Mouse (Mus musculus): Measurements from ENCODE around the gene Smpdl3a. TPM values are rescaled to one million over a fixed set of nuclear protein-coding genes. Genes with fewer than 3 reads are reported as not detected.

The Smpdl3a gene
- 40.5 and 41.2 TPM in 2 replicates for polyA plus RNA-seq (2015; fragmentation: Nextera tagmentation; extraction: Ambion mirVana)

DNA sequence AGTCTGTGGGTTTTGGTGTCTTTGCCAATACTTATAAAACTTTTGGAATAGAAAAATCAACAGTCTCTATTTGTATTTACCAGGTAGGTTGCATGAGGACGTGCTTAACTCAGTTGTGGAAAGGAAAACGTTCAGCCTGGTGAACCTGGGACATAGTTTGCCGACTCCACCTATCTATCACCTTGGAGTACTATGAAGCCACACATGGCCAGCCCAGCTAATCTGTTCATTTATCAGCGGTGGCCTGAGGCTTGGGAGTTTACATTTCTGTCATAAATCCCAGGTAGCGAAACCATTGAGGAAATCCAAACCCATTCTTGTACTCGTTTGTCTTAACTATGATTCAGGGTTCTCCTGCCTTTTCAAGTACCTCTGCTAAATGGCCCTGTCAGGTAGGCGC, at the start of gene Smpdl3a:
Gene Smpdl3a (plus strand): TSS at position 318 of the 400 bp plus-strand sequence.
- peak within 1 kb of the TSS; percentile 80 for H3K4me3 ChIP-seq (ENCODE audit: low read length)
- 74% methylated on average over 7 of the region's 7 CpGs for WGBS
- peak within 1 kb of the TSS; percentile 95 for H3K4me2 ChIP-seq (ENCODE audit: low read depth, low read length)
- ATAC-seq (replicated peaks; ENCODE audit: extremely low read depth, insufficient read depth, low FRiP score): no peak
- H3K9me3 ChIP-seq (replicated peaks; ENCODE audit: control insufficient read depth, low read length): no peaks in the 10 kb centered on the region
- H3K27ac ChIP-seq (ENCODE audit: low read length): peak within 1 kb of the TSS; percentile 67
- peaks cover 12% of the 10 kb centered on the region for H3K4me1 ChIP-seq (ENCODE audit: control insufficient read depth, insufficient read depth, low read length)
- H3K27me3 ChIP-seq (ENCODE audit: control insufficient read depth, insufficient read depth, low read length): no peaks in the 10 kb centered on the region
- H3K9ac ChIP-seq (ENCODE audit: low read length): peak within 1 kb of the TSS; percentile 91
- H3K36me3 ChIP-seq (ENCODE audit: control insufficient read depth, insufficient read depth): no peaks in the 10 kb centered on the region

GRCm38 (mm10) chr10:57745452-57745851, 48.7 kb upstream of the Smpdl3a start:
- Histone ChIP-seq H3K27ac (ENCODE audit: low read length) (no peak overlapping the region), H3K9ac (ENCODE audit: low read length) (no peak overlapping the region), H3K9me3 (replicated peaks; ENCODE audit: control insufficient read depth, low read length) (no peaks in the 10 kb centered on the region), H3K36me3 (ENCODE audit: control insufficient read depth, insufficient read depth) (no peaks in the 10 kb centered on the region), H3K4me2 (ENCODE audit: low read depth, low read length) (no peak overlapping the region), H3K4me1 (ENCODE audit: control insufficient read depth, insufficient read depth, low read length) (no peaks in the 10 kb centered on the region), H3K4me3 (ENCODE audit: low read length) (no peak overlapping the region), H3K27me3 (ENCODE audit: control insufficient read depth, insufficient read depth, low read length) (0 out of 2 replicates have a peak, but pooled peaks cover 2% of the 10 kb centered on the region)
- no peak for ATAC-seq (replicated peaks; ENCODE audit: extremely low read depth, insufficient read depth, low FRiP score)

- H3K4me2 ChIP-seq (ENCODE audit: low read depth, low read length): no peak overlapping the region
- H3K4me1 ChIP-seq (ENCODE audit: control insufficient read depth, insufficient read depth, low read length): no peaks in the 10 kb centered on the region
- no peak for ATAC-seq (replicated peaks; ENCODE audit: extremely low read depth, insufficient read depth, low FRiP score)
- H3K9me3 ChIP-seq (replicated peaks; ENCODE audit: control insufficient read depth, low read length): no peaks in the 10 kb centered on the region
- no peaks in the 10 kb centered on the region for H3K36me3 ChIP-seq (ENCODE audit: control insufficient read depth, insufficient read depth)
- H3K27me3 ChIP-seq (ENCODE audit: control insufficient read depth, insufficient read depth, low read length): no peaks in the 10 kb centered on the region
- no peak overlapping the region for H3K4me3 ChIP-seq (ENCODE audit: low read length)
- no peak overlapping the region for H3K9ac ChIP-seq (ENCODE audit: low read length)
- H3K27ac ChIP-seq (ENCODE audit: low read length): no peak overlapping the region
Observed at GRCm38 (mm10) chr10:57747127-57747526, 47.0 kb upstream of the Smpdl3a start.

DNA sequence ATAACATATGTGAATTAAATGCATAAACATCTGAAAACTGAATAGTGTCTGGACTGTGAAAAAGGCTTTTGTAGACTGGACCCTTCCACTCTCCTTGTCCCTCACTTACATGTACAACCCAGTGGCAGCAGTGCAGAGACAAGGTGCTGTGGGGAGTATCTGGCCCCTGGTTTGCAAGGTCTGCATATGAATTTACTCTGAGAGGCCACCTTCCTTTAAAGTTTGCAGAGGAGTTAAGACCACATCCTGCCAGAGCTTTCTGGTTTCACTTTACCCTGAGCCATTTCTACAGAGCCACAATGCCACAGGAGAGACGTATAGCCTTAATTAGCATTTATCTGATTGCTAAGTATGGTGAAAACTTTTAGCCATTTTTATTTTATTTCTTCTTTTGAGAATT, 40.8 kb upstream of the Smpdl3a start:
- Histone ChIP-seq H3K4me3 (ENCODE audit: low read length) (no peak overlapping the region), H3K4me2 (ENCODE audit: low read depth, low read length) (no peak overlapping the region), H3K4me1 (ENCODE audit: control insufficient read depth, insufficient read depth, low read length) (no peaks in the 10 kb centered on the region), H3K36me3 (ENCODE audit: control insufficient read depth, insufficient read depth) (no peaks in the 10 kb centered on the region), H3K9me3 (replicated peaks; ENCODE audit: control insufficient read depth, low read length) (no peaks in the 10 kb centered on the region), H3K27me3 (ENCODE audit: control insufficient read depth, insufficient read depth, low read length) (no peaks in the 10 kb centered on the region), H3K9ac (ENCODE audit: low read length) (no peak overlapping the region), H3K27ac (ENCODE audit: low read length) (no peak overlapping the region)
- ATAC-seq (replicated peaks; ENCODE audit: extremely low read depth, insufficient read depth, low FRiP score): peak; percentile 58
- 59% methylated on average over 1 of the region's 1 CpGs for WGBS

DNA sequence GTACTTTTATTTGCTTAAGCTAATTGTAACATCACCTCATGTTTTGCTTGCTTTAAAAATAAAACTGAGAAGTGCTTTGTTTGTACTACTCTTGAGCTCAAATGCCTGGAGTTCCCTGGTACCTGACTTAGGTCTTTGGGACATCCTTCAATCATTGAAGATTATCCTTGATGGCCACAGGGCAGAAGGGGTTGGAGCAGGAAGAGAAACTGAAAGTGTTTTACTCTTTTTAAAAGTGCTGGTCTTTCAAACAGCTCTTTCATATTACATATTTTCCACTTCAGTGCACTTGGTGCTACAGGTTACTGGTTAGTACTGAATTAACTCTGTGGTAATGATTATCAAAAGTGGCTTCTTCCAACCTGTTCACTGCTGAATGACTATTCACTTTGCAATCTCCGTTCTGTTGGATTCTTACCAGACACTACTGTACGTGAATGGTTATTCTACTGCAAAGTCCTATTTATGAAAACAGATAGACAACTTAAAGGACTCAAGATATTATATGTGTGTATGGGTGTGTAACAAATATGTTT, 38.9 kb upstream of the Smpdl3a start:
- 81% methylated on average over 2 of the region's 2 CpGs for WGBS
- Histone ChIP-seq H3K4me1 (ENCODE audit: control insufficient read depth, insufficient read depth, low read length) (no peaks in the 10 kb centered on the region), H3K9ac (ENCODE audit: low read length) (no peak overlapping the region), H3K36me3 (ENCODE audit: control insufficient read depth, insufficient read depth) (no peaks in the 10 kb centered on the region), H3K4me3 (ENCODE audit: low read length) (no peak overlapping the region), H3K27me3 (ENCODE audit: control insufficient read depth, insufficient read depth, low read length) (no peaks in the 10 kb centered on the region), H3K9me3 (replicated peaks; ENCODE audit: control insufficient read depth, low read length) (0 out of 2 replicates have a peak, but pooled peaks cover 4% of the 10 kb centered on the region), H3K4me2 (ENCODE audit: low read depth, low read length) (no peak overlapping the region), H3K27ac (ENCODE audit: low read length) (no peak overlapping the region)
- no peak for ATAC-seq (replicated peaks; ENCODE audit: extremely low read depth, insufficient read depth, low FRiP score)

DNA sequence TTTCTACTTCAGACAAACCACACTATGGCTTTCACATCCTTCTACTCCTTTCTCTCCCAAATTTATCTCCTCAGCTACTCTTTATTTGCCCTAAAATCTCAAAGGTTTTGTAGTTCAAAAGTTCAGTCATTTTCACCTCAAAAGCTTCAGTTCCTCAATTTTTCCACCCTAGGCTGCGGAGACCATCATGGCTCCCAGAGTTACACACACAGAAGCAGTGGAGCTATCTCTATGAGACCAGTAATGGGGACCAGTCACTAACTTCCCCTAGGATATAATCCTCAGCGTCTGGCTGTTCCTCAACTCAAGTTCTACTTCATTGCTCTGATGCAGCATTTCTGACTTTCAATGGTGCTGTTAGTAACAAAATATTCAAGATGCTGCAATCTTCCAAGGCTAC, 35.1 kb upstream of the Smpdl3a start:
- 83% methylated on average over 2 of the region's 2 CpGs for WGBS

DNA sequence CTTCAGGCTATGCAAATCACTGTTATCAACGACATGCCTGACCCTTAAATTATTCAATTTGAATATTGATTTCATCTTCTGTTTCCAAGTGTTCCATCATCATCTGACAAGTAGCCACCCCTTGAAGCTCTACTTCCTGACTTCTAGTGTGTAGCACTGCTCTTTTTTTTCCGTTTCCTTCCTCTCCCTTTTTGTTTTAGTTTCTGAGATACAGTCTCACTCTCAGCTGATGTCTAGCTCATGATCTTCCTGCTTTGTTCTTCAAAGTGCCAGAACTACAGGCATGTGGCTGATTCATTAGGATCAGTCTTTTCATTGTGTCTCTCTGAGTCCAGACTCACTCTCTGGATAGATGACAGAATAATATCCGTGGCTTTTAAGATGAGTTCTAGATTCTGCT, 33.4 kb upstream of the Smpdl3a start:
- Histone ChIP-seq H3K4me1 (ENCODE audit: control insufficient read depth, insufficient read depth, low read length) (no peaks in the 10 kb centered on the region; the same call in 1 of the 2 replicates), H3K4me3 (ENCODE audit: low read length) (no peak overlapping the region), H3K27ac (ENCODE audit: low read length) (no peak overlapping the region), H3K9ac (ENCODE audit: low read length) (no peak overlapping the region), H3K9me3 (replicated peaks; ENCODE audit: control insufficient read depth, low read length) (0 out of 2 replicates have a peak, but pooled peaks cover 4% of the 10 kb centered on the region), H3K4me2 (ENCODE audit: low read depth, low read length) (no peak overlapping the region), H3K36me3 (ENCODE audit: control insufficient read depth, insufficient read depth) (no peaks in the 10 kb centered on the region), H3K27me3 (ENCODE audit: control insufficient read depth, insufficient read depth, low read length) (no peaks in the 10 kb centered on the region)
- no peak for ATAC-seq (replicated peaks; ENCODE audit: extremely low read depth, insufficient read depth, low FRiP score)
- 52% methylated on average over 3 of the region's 3 CpGs for WGBS

More for the DNA sequence above, 35.1 kb upstream of the Smpdl3a start:
- Histone ChIP-seq H3K9ac (ENCODE audit: low read length) (no peak overlapping the region), H3K27me3 (ENCODE audit: control insufficient read depth, insufficient read depth, low read length) (no peaks in the 10 kb centered on the region), H3K9me3 (replicated peaks; ENCODE audit: control insufficient read depth, low read length) (0 out of 2 replicates have a peak, but pooled peaks cover 4% of the 10 kb centered on the region), H3K4me1 (ENCODE audit: control insufficient read depth, insufficient read depth, low read length) (no peaks in the 10 kb centered on the region; the same call in 1 of the 2 replicates), H3K4me3 (ENCODE audit: low read length) (no peak overlapping the region), H3K4me2 (ENCODE audit: low read depth, low read length) (no peak overlapping the region), H3K36me3 (ENCODE audit: control insufficient read depth, insufficient read depth) (no peaks in the 10 kb centered on the region), H3K27ac (ENCODE audit: low read length) (no peak overlapping the region)
- no peak for ATAC-seq (replicated peaks; ENCODE audit: extremely low read depth, insufficient read depth, low FRiP score)

DNA sequence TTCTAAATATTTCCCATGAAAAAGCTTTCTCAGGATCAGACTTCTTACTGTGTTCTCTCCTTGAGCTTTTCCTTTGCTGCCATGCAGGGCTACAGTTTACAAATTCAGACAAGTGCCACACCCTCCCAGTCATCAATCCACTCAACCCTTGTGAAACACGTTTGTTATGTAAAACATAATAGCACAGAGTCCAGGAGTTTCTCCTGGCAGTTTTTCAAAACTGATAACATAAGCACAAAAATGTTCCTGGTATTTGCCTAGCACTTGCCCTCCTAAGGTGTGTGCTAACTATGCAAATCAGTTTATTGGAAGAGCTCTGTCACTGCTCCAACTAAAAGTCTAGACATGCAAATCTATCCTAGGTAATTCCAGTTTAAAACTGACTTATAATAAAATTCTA, 31.1 kb upstream of the Smpdl3a start:
- H3K9me3 ChIP-seq (replicated peaks; ENCODE audit: control insufficient read depth, low read length): 0 out of 2 replicates have a peak, but pooled peaks cover 4% of the 10 kb centered on the region
- no peak overlapping the region for H3K9ac ChIP-seq (ENCODE audit: low read length)
- H3K4me1 ChIP-seq (ENCODE audit: control insufficient read depth, insufficient read depth, low read length): no peaks in the 10 kb centered on the region; the same call in 1 of the 2 replicates
- no peaks in the 10 kb centered on the region for H3K36me3 ChIP-seq (ENCODE audit: control insufficient read depth, insufficient read depth)
- WGBS: 22% methylated on average over 1 of the region's 1 CpGs
- no peak overlapping the region for H3K27ac ChIP-seq (ENCODE audit: low read length)
- H3K4me3 ChIP-seq (ENCODE audit: low read length): no peak overlapping the region
- no peak for ATAC-seq (replicated peaks; ENCODE audit: extremely low read depth, insufficient read depth, low FRiP score)
- H3K27me3 ChIP-seq (ENCODE audit: control insufficient read depth, insufficient read depth, low read length): no peaks in the 10 kb centered on the region
- H3K4me2 ChIP-seq (ENCODE audit: low read depth, low read length): no peak overlapping the region

GRCm38 (mm10) chr10:57783289-57784130, 10.6 kb upstream of the Smpdl3a start:
- Histone ChIP-seq H3K36me3 (ENCODE audit: control insufficient read depth, insufficient read depth) (no peaks in the 10 kb centered on the region), H3K27ac (ENCODE audit: low read length) (no peak overlapping the region), H3K27me3 (ENCODE audit: control insufficient read depth, insufficient read depth, low read length) (no peaks in the 10 kb centered on the region), H3K4me3 (ENCODE audit: low read length) (no peak overlapping the region), H3K9ac (ENCODE audit: low read length) (no peak overlapping the region), H3K4me2 (ENCODE audit: low read depth, low read length) (no peak overlapping the region), H3K9me3 (replicated peaks; ENCODE audit: control insufficient read depth, low read length) (no peaks in the 10 kb centered on the region), H3K4me1 (ENCODE audit: control insufficient read depth, insufficient read depth, low read length) (peaks cover 6% of the 10 kb centered on the region)
- WGBS: 59% methylated on average over 12 of the region's 13 CpGs
- ATAC-seq (replicated peaks; ENCODE audit: extremely low read depth, insufficient read depth, low FRiP score): no peak

Measured in heart, embryonic 16.5 days (tissue).